10 mouse cellular contexts compared by ENCODE assay signal in genomic region chr15:27506127-27506886, GRCm38 (mm10). TPM values are rescaled to one million over a fixed set of nuclear protein-coding genes. Genes with fewer than 3 reads are reported as not detected.
DNase-seq lines count a peak whose midpoint lies in the region; ATAC-seq and TF ChIP-seq lines count a peak whose summit lies in the region.
"Had no signal": no experiment of that assay in that cellular context is flagged by ENCODE, and none has a peak within 500 bp of the region (broad histone marks: within the 10 kb centered on the region; RNA-seq: fewer than 3 reads in every experiment).

No protein-coding gene starts in this region.

- H3K9ac ChIP-seq in heart, embryonic 15.5 days: no peak overlapping the region
- no peak overlapping the region for H3K9ac ChIP-seq in forebrain, embryonic 13.5 days

- TF ChIP-seq CTCF in G1E (IDR thresholded peaks at IDR 0.05; ENCODE audit: low read depth, low read length): no peak
- TF ChIP-seq CTCF in embryonic fibroblast, embryonic 13.5 days (IDR thresholded peaks at IDR 0.05; ENCODE audit: borderline replicate concordance, insufficient read depth, low read length): no peak

- no peaks in the 10 kb centered on the region for H3K27me3 ChIP-seq in heart, embryonic 15.5 days
- H3K27me3 ChIP-seq in G1E (ENCODE audit: insufficient read depth, low read length): no peaks in the 10 kb centered on the region
- H3K27me3 ChIP-seq in forebrain, embryonic 13.5 days: no peaks in the 10 kb centered on the region

- 32% methylated on average over 5 of the region's 5 CpGs for WGBS in heart, embryonic 15.5 days
- WGBS in forebrain, embryonic 13.5 days: 70% methylated on average over 5 of the region's 5 CpGs

- no peak for DNase-seq in heart, postnatal 4 days
- no peak for DNase-seq in G1E (ENCODE audit: low spot score)
- DNase-seq in cerebellum, adult 9-10 months: no peak
- no peak for DNase-seq in testis, postnatal 14 days (ENCODE audit: low spot score)
- DNase-seq: left cerebral cortex, postnatal 4 days; thymus, postnatal 4 days had no signal

- no peaks in the 10 kb centered on the region for H3K36me3 ChIP-seq in heart, embryonic 15.5 days
- H3K36me3 ChIP-seq in G1E (replicated peaks): peaks cover 68% of the 10 kb centered on the region
- H3K36me3 ChIP-seq in forebrain, embryonic 13.5 days (ENCODE audit: poor library complexity, severe bottlenecking): no peaks in the 10 kb centered on the region

- 0 out of 2 replicates have a peak, but pooled peaks have one; percentile 30 for ATAC-seq in heart, embryonic 15.5 days (replicated peaks; ENCODE audit: insufficient number of reproducible peaks, insufficient read depth, low FRiP score, low read depth)
- ATAC-seq in G1E (ENCODE audit: extremely low read depth, insufficient number of reproducible peaks, low FRiP score, poor library complexity, severe bottlenecking): peak; percentile 59
- peak; percentile 62 for ATAC-seq in megakaryocyte progenitor cell, adult 5-6 weeks (replicated peaks; ENCODE audit: poor library complexity)
- no peak for ATAC-seq in forebrain, embryonic 13.5 days

- H3K4me1 ChIP-seq in heart, embryonic 15.5 days (replicated peaks): peaks cover 69% of the 10 kb centered on the region
- H3K4me1 ChIP-seq in G1E (ENCODE audit: insufficient read depth, low read depth, low read length): peaks cover 35% of the 10 kb centered on the region
- peaks cover 14% of the 10 kb centered on the region for H3K4me1 ChIP-seq in embryonic fibroblast, embryonic 13.5 days (ENCODE audit: control insufficient read depth, insufficient read depth, low read length)
- H3K4me1 ChIP-seq in forebrain, embryonic 13.5 days: peaks cover 6% of the 10 kb centered on the region

- TF ChIP-seq POLR2A in embryonic fibroblast, embryonic 13.5 days (IDR thresholded peaks at IDR 0.05; ENCODE audit: low read depth, low read length): no peak

- no peak overlapping the region for H3K4me2 ChIP-seq in heart, embryonic 15.5 days
- no peak overlapping the region for H3K4me2 ChIP-seq in forebrain, embryonic 13.5 days

- no peaks in the 10 kb centered on the region for H3K9me3 ChIP-seq in heart, embryonic 15.5 days (replicated peaks)
- no peaks in the 10 kb centered on the region for H3K9me3 ChIP-seq in G1E (replicated peaks)
- H3K9me3 ChIP-seq in forebrain, embryonic 13.5 days (replicated peaks): no peaks in the 10 kb centered on the region

- H3K4me3 ChIP-seq in heart, embryonic 15.5 days: no peak overlapping the region
- H3K4me3 ChIP-seq in G1E (ENCODE audit: low read depth, low read length): no peak overlapping the region
- no peak overlapping the region for H3K4me3 ChIP-seq in embryonic fibroblast, embryonic 13.5 days (ENCODE audit: insufficient read depth, low read length)
- H3K4me3 ChIP-seq in forebrain, embryonic 13.5 days: no peak overlapping the region

- peak overlapping the region; percentile 78 for H3K27ac ChIP-seq in heart, embryonic 15.5 days
- peak overlapping the region; percentile 59; the same call in 1 of the 2 replicates for H3K27ac ChIP-seq in embryonic fibroblast, embryonic 13.5 days (ENCODE audit: insufficient read depth, low read length)
- H3K27ac ChIP-seq in forebrain, embryonic 13.5 days: no peak overlapping the region

RNA-seq across cellular contexts. Expression of gene Ank, which starts 39.8 kb away (rescaled TPM):
- polyA plus RNA-seq in heart, embryonic 15.5 days (2015; fragmentation: Nextera tagmentation; extraction: Ambion mirVana): 10.2 and 10.8 TPM in 2 replicates
- total RNA-seq in heart, postnatal 4 days (2021): 10 to 100 TPM; 70.2 to 74.8 TPM
- 145 and 154 TPM in 2 replicates for total RNA-seq in G1E (2014; fragmentation: Nextera tagmentation)
- total RNA-seq in G1E (2017): 38.2 and 39.2 TPM in 2 replicates
- 28.0 and 37.0 TPM in 2 replicates for polyA plus RNA-seq in G1E (2012)
- polyA plus RNA-seq in embryonic fibroblast, embryonic 13.5 days (2011; ENCODE audit: insufficient read length, low read depth, missing spikeins): 30.3 and 92.9 TPM in 2 replicates
- 23.2 and 24.7 TPM in 2 replicates for total RNA-seq in megakaryocyte progenitor cell, adult 5-6 weeks (2015)
- total RNA-seq in megakaryocyte progenitor cell, adult 5-6 weeks (2017): 9.7 and 10.3 TPM in 2 replicates
- polyA plus RNA-seq in forebrain, embryonic 13.5 days (2015; fragmentation: Nextera tagmentation; extraction: Ambion mirVana): 9.2 and 9.7 TPM in 2 replicates
